Mouse (Mus musculus) erythroblast, embryonic 14.5 days (primary cell): ENCODE measurements around the gene Mllt1. TPM values are rescaled to one million over a fixed set of nuclear protein-coding genes. Genes with fewer than 3 reads are reported as not detected.

Source experiments
- H3K27me3 ChIP-seq: 2 replicates; pipeline ENCODE4 v1.6.1; 2012; ENCODE audit warnings: inconsistent platforms; ENCODE audit not compliant: control insufficient read depth
- H3K36me3 ChIP-seq: 2 replicates; pipeline ENCODE4 v1.6.1; 2012; ENCODE audit warnings: mild to moderate bottlenecking, inconsistent platforms; ENCODE audit not compliant: control insufficient read depth
- H3K4me1 ChIP-seq: 2 replicates; pipeline ENCODE4 v1.6.1; 2012; ENCODE audit warnings: inconsistent platforms; ENCODE audit not compliant: control insufficient read depth
- H3K4me3 ChIP-seq: replicated peaks from 2 replicates; pipeline ENCODE3; 2012; ENCODE audit warnings: moderate library complexity, mild to moderate bottlenecking, inconsistent platforms
- H3K9me3 ChIP-seq: 2 replicates; pipeline ENCODE4 v1.6.1; 2012; ENCODE audit warnings: low read length, inconsistent platforms, mixed read lengths; ENCODE audit not compliant: control insufficient read depth
- GATA1 ChIP-seq: IDR thresholded peaks from 2 replicates; pipeline ENCODE4 v1.6.1; 2012; ENCODE audit warnings: low read length, inconsistent platforms, mixed read lengths
- TAL1 ChIP-seq: IDR thresholded peaks from 3 replicates; pipeline ENCODE4 v1.6.1; 2012; ENCODE audit warnings: low read length, inconsistent platforms, mixed read lengths
- polyA plus RNA-seq: library from polyadenylated mRNA; stranded (reverse); fragments of >175 nt; gene quantifications from 2 replicates; pipeline ENCODE4 v1.2.3, GENCODE M21; 2012

Mllt1 gene
- polyA plus RNA-seq, result 5.1 and 5.8 TPM in 2 replicates

- H3K4me1 ChIP-seq, result peaks cover 40% of the 10 kb centered on the region
These were observed at the start of gene Mllt1 for GRCm38 (mm10) chr17:56935363-56936131. TSS of gene Mllt1 (minus strand) at chr17:56935415.

GRCm38 (mm10) chr17:56984886-56985285 lies 49.7 kb upstream of the Mllt1 start:
- no peaks in the 10 kb centered on the region for H3K9me3 ChIP-seq
- H3K36me3 ChIP-seq, result no peaks in the 10 kb centered on the region
- no peak for TF ChIP-seq GATA1
- no peak for TF ChIP-seq TAL1
- peaks cover 16% of the 10 kb centered on the region for H3K4me1 ChIP-seq
- no peaks in the 10 kb centered on the region for H3K27me3 ChIP-seq
- no peak overlapping the region for H3K4me3 ChIP-seq

More at GRCm38 (mm10) chr17:56935363-56936131, at the start of gene Mllt1:
- TF ChIP-seq GATA1, result no peak
- TF ChIP-seq TAL1, result no peak
- H3K27me3 ChIP-seq, result peaks cover 20% of the 10 kb centered on the region
- H3K9me3 ChIP-seq, result no peaks in the 10 kb centered on the region
- H3K4me3 ChIP-seq, result peak within 1 kb of the TSS; percentile 92
- peaks cover 11% of the 10 kb centered on the region for H3K36me3 ChIP-seq

GRCm38 (mm10) chr17:56982013-56982412 lies 46.8 kb upstream of the Mllt1 start, which contains the start of gene Acer1:
TSS of gene Acer1 (minus strand) at chr17:56982126.
- TF ChIP-seq GATA1 (no peak), TAL1 (no peak)
- Histone ChIP-seq H3K9me3 (no peaks in the 10 kb centered on the region), H3K36me3 (no peaks in the 10 kb centered on the region), H3K4me1 (peaks cover 5% of the 10 kb centered on the region; the same call in 1 of the 2 replicates), H3K4me3 (no peak within 1 kb of the TSS), H3K27me3 (no peaks in the 10 kb centered on the region)

DNA sequence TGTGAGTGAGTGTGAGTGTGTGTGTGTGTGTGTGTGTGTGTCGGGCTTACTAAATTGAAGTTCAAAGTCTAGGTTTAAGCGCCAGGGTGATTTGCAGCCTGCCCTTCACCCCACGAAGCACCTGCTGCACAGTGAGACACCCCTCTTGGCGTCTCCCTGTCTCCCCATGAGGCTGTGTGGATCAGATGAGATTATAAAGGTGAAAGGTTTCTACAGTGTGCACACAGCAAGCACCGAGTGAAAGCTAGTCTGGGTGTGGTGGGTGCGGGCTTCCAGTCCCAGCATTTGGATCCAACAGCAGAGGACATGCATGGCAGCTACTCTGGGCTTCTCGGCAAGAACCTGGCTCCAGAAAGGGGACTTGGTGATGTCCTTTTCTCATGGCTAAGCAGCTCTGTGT lies 45.8 kb upstream of the Mllt1 start:
- TF ChIP-seq TAL1, result no peak
- no peak for TF ChIP-seq GATA1
- H3K36me3 ChIP-seq, result no peaks in the 10 kb centered on the region
- H3K27me3 ChIP-seq, result no peaks in the 10 kb centered on the region
- H3K4me3 ChIP-seq, result no peak overlapping the region
- no peaks in the 10 kb centered on the region for H3K9me3 ChIP-seq
- peaks cover 7% of the 10 kb centered on the region for H3K4me1 ChIP-seq

DNA sequence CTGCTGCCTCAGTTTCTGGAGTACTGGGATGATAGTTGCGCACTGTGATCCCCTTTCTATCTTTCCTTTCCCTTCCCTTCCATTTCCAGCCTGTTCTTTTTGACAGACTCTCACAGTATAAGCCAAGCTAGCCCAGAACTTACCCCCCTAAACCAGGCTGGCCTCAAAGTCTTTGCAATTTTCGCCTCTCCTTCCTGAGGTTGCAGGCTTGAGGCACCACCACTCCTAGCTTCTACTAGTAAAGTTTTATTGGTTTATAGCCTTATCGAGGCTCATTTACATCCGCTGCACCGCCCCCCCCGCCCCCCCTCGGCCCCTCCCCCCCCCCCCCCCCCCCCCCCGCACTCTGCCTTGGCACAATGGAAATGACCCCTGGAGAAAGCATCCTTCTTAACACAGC lies 44.3 kb upstream of the Mllt1 start:
- Histone ChIP-seq H3K9me3 (no peaks in the 10 kb centered on the region), H3K27me3 (no peaks in the 10 kb centered on the region), H3K36me3 (no peaks in the 10 kb centered on the region), H3K4me3 (no peak overlapping the region), H3K4me1 (peaks cover 9% of the 10 kb centered on the region)
- TF ChIP-seq TAL1, result no peak
- no peak for TF ChIP-seq GATA1

- peaks cover 8% of the 10 kb centered on the region for H3K4me1 ChIP-seq
- H3K4me3 ChIP-seq, result no peak overlapping the region
- peaks cover 2% of the 10 kb centered on the region for H3K27me3 ChIP-seq
- H3K36me3 ChIP-seq, result no peaks in the 10 kb centered on the region
- no peaks in the 10 kb centered on the region for H3K9me3 ChIP-seq
- TF ChIP-seq TAL1, result no peak
- no peak for TF ChIP-seq GATA1
These were observed 41.5 kb upstream of the Mllt1 start for GRCm38 (mm10) chr17:56976531-56977390.

GRCm38 (mm10) chr17:56975391-56975790 lies 40.2 kb upstream of the Mllt1 start:
- no peaks in the 10 kb centered on the region for H3K9me3 ChIP-seq

GRCm38 (mm10) chr17:56974708-56975240 lies 39.6 kb upstream of the Mllt1 start:
- Histone ChIP-seq H3K36me3 (no peaks in the 10 kb centered on the region), H3K9me3 (no peaks in the 10 kb centered on the region), H3K27me3 (peaks cover 19% of the 10 kb centered on the region), H3K4me1 (peaks cover 8% of the 10 kb centered on the region), H3K4me3 (no peak overlapping the region)
- TF ChIP-seq GATA1 (no peak), TAL1 (no peak)

More at GRCm38 (mm10) chr17:56975391-56975790, 40.2 kb upstream of the Mllt1 start:
- peaks cover 8% of the 10 kb centered on the region for H3K4me1 ChIP-seq
- H3K36me3 ChIP-seq, result no peaks in the 10 kb centered on the region
- peaks cover 14% of the 10 kb centered on the region for H3K27me3 ChIP-seq
- no peak overlapping the region for H3K4me3 ChIP-seq
- no peak for TF ChIP-seq GATA1
- TF ChIP-seq TAL1, result no peak
